Mouse (Mus musculus) thymus, postnatal 25 days (tissue): ENCODE data around the gene Gm14190.
"Not testable (repeated sequence)": the region's sequence is repeated elsewhere in the genome, so short reads cannot be mapped to it uniquely, and the experiment has no call there.

Source experiments
- DNase-seq: peaks from one replicate; pipeline ENCODE4 v3.0.0; 2022

The Gm14190 gene

GRCm38 (mm10) chr11:99690463-99690862 lies at the start of gene Gm14190:
TSS of gene Gm14190 (minus strand) at chr11:99690740.
- no peak for DNase-seq

- no peak for DNase-seq
Measured at GRCm38 (mm10) chr11:99734190-99734589, 43.6 kb upstream of the Gm14190 start, which contains the start of gene Gm14180. TSS of gene Gm14180 (minus strand) at chr11:99734290.

GRCm38 (mm10) chr11:99724061-99724460 lies 33.5 kb upstream of the Gm14190 start:
- no peak for DNase-seq

GRCm38 (mm10) chr11:99718759-99719158 lies 28.2 kb upstream of the Gm14190 start:
- DNase-seq, result no peak

GRCm38 (mm10) chr11:99685235-99685634 lies 5.3 kb downstream of the Gm14190 start:
- not testable (repeated sequence) for DNase-seq

GRCm38 (mm10) chr11:99683481-99683880 lies 7.1 kb downstream of the Gm14190 start:
- DNase-seq, result no peak

- no peak for DNase-seq
Measured at GRCm38 (mm10) chr11:99665860-99666259, 24.7 kb downstream of the Gm14190 start, which contains the start of gene Krtap4-6. TSS of gene Krtap4-6 (minus strand) at chr11:99665960.

- DNase-seq, result no peak
Measured at GRCm38 (mm10) chr11:99662802-99663201, 27.7 kb downstream of the Gm14190 start.

GRCm38 (mm10) chr11:99659256-99659655 lies 31.3 kb downstream of the Gm14190 start:
- DNase-seq, result no peak

- not testable (repeated sequence) for DNase-seq
Measured at GRCm38 (mm10) chr11:99658467-99659010, 32.0 kb downstream of the Gm14190 start, which contains the start of gene Gm11563. TSS of gene Gm11563 (minus strand) at chr11:99658960.

- no peak for DNase-seq
Measured at GRCm38 (mm10) chr11:99657051-99657450, 33.5 kb downstream of the Gm14190 start.

- no peak for DNase-seq
Measured at GRCm38 (mm10) chr11:99650136-99650535, 40.4 kb downstream of the Gm14190 start, which contains the start of gene Gm11555. TSS of gene Gm11555 (minus strand) at chr11:99650236.

- DNase-seq, result no peak
Measured at GRCm38 (mm10) chr11:99646444-99646843, 44.1 kb downstream of the Gm14190 start.

GRCm38 (mm10) chr11:99644351-99644750 lies 46.2 kb downstream of the Gm14190 start:
- no peak for DNase-seq

GRCm38 (mm10) chr11:99643635-99644139 lies 46.9 kb downstream of the Gm14190 start, which contains the start of gene Krtap4-7:
TSS of gene Krtap4-7 (minus strand) at chr11:99644089.
- DNase-seq, result not testable (repeated sequence)

- no peak for DNase-seq
Measured at GRCm38 (mm10) chr11:99640926-99641325, 49.6 kb downstream of the Gm14190 start.
